Mouse (Mus musculus): ENCODE results near the gene Moap1.

Moap1 gene

GRCm38 (mm10) chr12:102743589-102744574 lies at the start of gene Moap1, which contains the start of gene Tmem251:
Gene Moap1 (minus strand): TSS chr12:102743661.
Gene Tmem251 (plus strand): TSS chr12:102743762.
- peak; percentile 96 for DNase-seq (ENCODE audit: low read depth, low spot score)

GRCm38 (mm10) chr12:102787927-102788326 lies 44.5 kb upstream of the Moap1 start:
- DNase-seq (ENCODE audit: low read depth, low spot score): no peak

- no peak for DNase-seq (ENCODE audit: low read depth, low spot score)
Observed at GRCm38 (mm10) chr12:102785593-102785985, 42.1 kb upstream of the Moap1 start.

- DNase-seq (ENCODE audit: low read depth, low spot score): no peak
Observed at GRCm38 (mm10) chr12:102784899-102785592, 41.6 kb upstream of the Moap1 start.

- DNase-seq (ENCODE audit: low read depth, low spot score): peak; percentile 52
Observed at GRCm38 (mm10) chr12:102782841-102783240, 39.4 kb upstream of the Moap1 start.

GRCm38 (mm10) chr12:102779452-102779851 lies 36.0 kb upstream of the Moap1 start:
- peak; percentile 71 for DNase-seq (ENCODE audit: low read depth, low spot score)

- no peak for DNase-seq (ENCODE audit: low read depth, low spot score)
Observed at GRCm38 (mm10) chr12:102778151-102778550, 34.7 kb upstream of the Moap1 start.

GRCm38 (mm10) chr12:102776035-102776434 lies 32.6 kb upstream of the Moap1 start:
- no peak for DNase-seq (ENCODE audit: low read depth, low spot score)

GRCm38 (mm10) chr12:102772676-102773075 lies 29.2 kb upstream of the Moap1 start:
- DNase-seq (ENCODE audit: low read depth, low spot score): no peak

GRCm38 (mm10) chr12:102771601-102772000 lies 28.1 kb upstream of the Moap1 start:
- DNase-seq (ENCODE audit: low read depth, low spot score): peak; percentile 72

GRCm38 (mm10) chr12:102769000-102769399 lies 25.5 kb upstream of the Moap1 start:
- DNase-seq (ENCODE audit: low read depth, low spot score): peak; percentile 22

- DNase-seq (ENCODE audit: low read depth, low spot score): no peak
Observed at GRCm38 (mm10) chr12:102763696-102764095, 20.2 kb upstream of the Moap1 start.

- no peak for DNase-seq (ENCODE audit: low read depth, low spot score)
Observed at GRCm38 (mm10) chr12:102761668-102762067, 18.2 kb upstream of the Moap1 start.

GRCm38 (mm10) chr12:102758936-102759335 lies 15.5 kb upstream of the Moap1 start:
- DNase-seq (ENCODE audit: low read depth, low spot score): peak; percentile 71

- DNase-seq (ENCODE audit: low read depth, low spot score): peak; percentile 50
Observed at GRCm38 (mm10) chr12:102758403-102758756, 14.9 kb upstream of the Moap1 start, which contains the start of gene Gm20604. Gene Gm20604 (minus strand): TSS chr12:102758672.

GRCm38 (mm10) chr12:102757689-102758402 lies 14.4 kb upstream of the Moap1 start, which contains the start of the genes Gm28051, Gon7 and Ubr7:
Gene Gm28051 (minus strand): TSS chr12:102757765.
Gene Gon7 (minus strand): TSS chr12:102757803.
Gene Ubr7 (plus strand): TSS chr12:102757967.
- DNase-seq (ENCODE audit: low read depth, low spot score): peak; percentile 99

GRCm38 (mm10) chr12:102757055-102757688 lies 13.7 kb upstream of the Moap1 start:
- peak; percentile 29 for DNase-seq (ENCODE audit: low read depth, low spot score)

- peak; percentile 91 for DNase-seq (ENCODE audit: low read depth, low spot score)
Observed at GRCm38 (mm10) chr12:102756304-102756703, 12.8 kb upstream of the Moap1 start.

GRCm38 (mm10) chr12:102748256-102748655 lies 4.8 kb upstream of the Moap1 start:
- no peak for DNase-seq (ENCODE audit: low read depth, low spot score)

GRCm38 (mm10) chr12:102744839-102745238 lies 1.4 kb upstream of the Moap1 start:
- peak; percentile 55 for DNase-seq (ENCODE audit: low read depth, low spot score)

GRCm38 (mm10) chr12:102743036-102743588 lies 349 bp downstream of the Moap1 start:
- no peak for DNase-seq (ENCODE audit: low read depth, low spot score)
